Mouse (Mus musculus): ENCODE measurements around the gene Gpr137.

Gene Gpr137

DNA sequence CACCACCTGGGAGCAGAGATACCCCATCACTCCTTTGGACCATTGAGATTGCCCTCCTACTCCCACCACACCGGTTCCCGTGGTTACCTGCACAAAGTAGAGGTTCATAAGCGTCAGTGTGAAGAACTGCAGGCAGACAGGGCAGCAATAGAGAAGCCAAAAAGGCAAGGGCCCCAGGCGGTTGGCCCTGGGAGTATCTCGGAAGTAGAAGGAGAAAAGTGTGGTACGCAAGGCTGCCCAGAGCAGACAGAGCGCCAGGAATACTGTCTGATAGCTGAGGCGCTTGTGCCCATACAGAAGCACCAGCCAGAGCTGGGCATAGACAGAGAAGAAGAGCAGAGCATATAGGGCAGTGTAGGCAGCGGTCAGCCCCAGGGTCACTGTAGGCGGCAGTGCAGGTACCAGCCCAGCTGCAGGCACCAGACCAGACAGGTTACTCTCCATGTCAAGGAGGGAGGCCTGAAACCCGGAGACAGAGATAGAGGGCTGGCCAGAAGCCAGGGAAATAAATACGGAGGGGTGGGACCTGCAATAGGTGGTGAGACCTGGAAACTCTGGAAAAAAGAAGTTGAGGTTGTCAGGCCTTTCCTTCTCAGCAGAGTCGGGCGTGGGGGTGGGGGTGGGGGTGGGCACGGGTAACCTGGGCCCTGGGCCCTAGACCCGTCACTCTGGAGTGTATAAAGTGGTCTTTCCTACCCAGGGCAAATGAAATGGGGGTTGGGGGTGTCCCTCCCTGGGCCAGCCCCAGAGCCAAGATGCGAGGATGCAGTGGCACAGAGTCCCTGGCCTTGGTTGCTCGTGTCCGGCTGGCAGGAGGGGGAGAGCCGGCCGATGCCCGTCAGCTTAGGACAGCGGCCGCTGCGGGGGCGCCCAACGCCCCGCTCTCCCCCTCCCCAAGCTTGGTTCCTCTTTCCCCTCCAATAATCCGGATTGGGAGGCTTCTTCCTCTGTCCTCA, 1.6 kb downstream of the Gpr137 start:
- DNase-seq, result no peak

DNA sequence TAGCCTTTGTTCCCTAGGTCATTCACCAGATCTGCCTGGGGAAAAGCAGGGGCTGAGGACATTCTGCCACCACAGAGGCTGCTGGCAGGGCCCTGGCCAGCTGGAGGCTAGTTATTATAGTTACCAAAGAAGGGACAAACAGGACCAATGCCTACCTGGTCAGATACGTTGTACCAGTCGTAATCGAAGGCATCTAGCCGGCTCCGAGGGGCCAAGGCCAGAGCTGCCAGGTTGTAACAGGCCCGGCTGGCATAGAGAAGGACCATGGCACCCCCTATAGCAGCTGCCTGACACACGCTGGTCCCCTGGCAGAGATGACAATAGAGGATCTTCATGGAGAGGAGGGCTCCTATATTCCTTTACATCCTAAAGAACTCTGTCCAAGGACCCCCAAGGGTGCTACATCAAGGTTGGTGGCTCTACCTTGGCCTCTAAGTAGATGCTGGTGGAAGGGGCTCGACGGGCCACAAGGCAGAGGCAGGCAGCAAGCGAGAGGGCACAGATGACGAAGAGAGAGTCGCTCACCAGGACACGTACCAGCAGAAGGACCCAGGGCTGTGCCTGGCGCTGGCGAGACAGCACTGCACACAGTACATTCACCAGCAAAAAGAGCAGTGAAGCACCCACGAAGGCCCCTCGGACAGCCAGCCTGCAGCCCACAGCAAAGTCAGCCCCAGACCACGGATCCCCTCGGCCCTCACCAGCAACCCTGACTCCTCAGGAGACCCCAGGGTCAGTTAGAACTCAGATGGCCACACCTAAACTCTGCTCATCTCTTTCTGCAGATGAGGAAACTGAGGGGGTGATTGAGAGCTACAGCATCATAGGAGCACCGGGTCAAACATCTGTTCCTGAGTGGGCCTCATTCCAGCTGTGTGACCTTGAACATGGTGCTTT, 2.9 kb downstream of the Gpr137 start:
- no peak for DNase-seq

DNA sequence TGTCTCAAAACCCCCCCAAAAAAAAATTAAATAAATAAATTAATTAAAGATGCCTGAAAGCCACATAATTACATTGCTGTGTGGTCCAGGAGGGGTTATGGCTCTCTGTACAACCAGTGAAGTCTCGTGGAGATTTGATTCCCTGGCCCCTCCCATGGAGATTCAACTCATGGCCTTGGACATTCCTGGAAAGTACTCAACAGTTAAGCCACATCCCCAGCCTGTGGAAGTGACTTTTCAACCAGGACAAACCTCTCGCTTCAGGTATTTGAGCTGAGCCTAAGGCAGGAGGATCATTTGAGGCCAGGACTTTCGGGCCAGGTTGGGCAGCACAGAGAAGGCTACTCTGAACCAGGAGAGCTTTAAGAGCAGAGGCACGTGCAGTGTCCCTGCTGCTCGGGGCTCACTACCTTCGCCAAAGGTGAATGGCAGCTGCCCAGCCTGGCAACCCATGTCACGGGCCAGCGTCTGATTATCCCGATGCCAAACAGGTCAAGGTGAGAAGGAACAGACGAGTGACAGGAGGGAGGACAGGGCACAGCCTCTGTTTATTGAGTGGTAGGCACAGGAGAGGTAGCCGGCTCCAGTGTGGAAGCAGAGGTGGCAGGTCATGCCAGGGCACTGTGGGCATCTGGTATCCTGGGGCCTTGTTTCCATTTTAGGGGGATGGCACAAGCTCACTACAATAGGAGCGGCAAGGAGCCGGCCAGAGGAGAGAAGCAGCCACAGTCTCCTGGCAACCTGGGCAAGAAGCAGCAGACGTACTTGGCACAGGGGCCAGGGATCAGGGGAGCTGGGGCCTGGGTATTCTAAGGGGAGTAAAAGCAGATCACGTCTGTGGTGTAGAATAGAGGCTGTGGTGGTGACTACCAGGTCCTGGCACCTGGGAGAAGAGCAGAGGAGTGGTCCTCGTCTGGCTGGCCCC, 4.5 kb downstream of the Gpr137 start:
- DNase-seq, result no peak

DNA sequence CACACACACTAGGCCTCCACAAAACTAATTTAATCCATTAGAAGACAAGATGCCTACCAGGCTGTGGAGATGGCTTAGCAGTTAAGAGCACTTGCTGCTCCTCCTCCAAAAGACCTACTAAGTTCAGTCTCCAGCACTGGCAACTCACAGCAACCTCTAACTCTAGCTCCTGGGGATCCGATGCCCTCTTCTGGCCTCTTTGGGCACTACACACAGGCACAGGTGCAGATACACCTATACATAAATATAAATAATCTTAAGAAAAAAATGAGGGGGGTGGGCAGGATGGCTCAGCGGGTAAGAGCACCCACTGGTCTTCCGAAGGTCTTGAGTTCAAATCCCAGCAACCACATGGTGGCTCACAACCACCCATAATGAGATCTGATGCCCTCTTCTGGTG, 6.0 kb downstream of the Gpr137 start:
- DNase-seq, result no peak

- DNase-seq, result no peak
These were observed 7.9 kb downstream of the Gpr137 start, which contains the start of gene Kcnk4 for GRCm38 (mm10) chr19:6934195-6934977. TSS of gene Kcnk4 (minus strand) at chr19:6934515.

- peak; percentile 58 for DNase-seq
These were observed 8.7 kb downstream of the Gpr137 start for GRCm38 (mm10) chr19:6933436-6934194.

GRCm38 (mm10) chr19:6933102-6933435, 9.2 kb downstream of the Gpr137 start:
- no peak for DNase-seq

GRCm38 (mm10) chr19:6932018-6932417, 10.3 kb downstream of the Gpr137 start:
- no peak for DNase-seq

DNA sequence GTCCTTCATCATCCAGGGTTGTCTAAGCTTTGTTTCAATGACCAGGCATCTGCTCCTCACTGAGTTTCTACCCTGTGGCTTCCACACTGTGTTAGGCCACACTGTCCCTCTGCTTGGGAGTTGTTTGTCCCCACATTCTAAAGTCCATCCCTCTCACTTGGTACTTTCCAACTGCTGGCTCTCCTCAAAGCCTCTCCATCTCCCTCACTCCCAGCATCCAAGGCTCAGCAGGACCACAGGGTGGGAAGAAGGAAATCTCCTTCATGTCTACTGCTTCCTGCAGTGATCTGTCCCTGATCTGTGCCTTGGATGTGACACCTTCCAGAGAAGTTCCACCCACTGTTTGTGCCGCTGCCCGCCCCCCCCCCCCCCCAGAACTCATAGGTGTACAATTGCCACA, 11.3 kb downstream of the Gpr137 start:
- no peak for DNase-seq

DNA sequence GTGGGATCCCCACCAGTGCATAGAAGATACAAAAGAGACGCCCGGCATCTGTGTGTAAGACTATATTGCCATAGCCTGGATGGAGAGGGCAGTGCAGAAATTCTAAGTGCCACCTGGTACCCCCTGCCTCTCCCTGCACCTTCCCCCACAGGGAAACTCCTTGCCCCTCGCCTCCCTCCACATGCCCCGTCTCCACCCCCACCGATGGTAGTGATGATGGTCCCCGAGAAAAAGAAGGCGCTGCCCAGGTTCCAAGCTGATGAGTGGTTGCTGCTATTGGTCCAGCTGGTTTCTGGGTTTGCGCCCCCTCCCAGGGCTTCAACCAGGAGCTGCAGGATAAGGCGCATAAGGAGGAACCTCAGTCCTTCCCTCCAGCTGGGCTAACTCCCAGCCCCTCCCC, 14.2 kb downstream of the Gpr137 start:
- no peak for DNase-seq

- peak; percentile 72 for DNase-seq
These were observed 15.6 kb downstream of the Gpr137 start for GRCm38 (mm10) chr19:6926559-6927255.

DNA sequence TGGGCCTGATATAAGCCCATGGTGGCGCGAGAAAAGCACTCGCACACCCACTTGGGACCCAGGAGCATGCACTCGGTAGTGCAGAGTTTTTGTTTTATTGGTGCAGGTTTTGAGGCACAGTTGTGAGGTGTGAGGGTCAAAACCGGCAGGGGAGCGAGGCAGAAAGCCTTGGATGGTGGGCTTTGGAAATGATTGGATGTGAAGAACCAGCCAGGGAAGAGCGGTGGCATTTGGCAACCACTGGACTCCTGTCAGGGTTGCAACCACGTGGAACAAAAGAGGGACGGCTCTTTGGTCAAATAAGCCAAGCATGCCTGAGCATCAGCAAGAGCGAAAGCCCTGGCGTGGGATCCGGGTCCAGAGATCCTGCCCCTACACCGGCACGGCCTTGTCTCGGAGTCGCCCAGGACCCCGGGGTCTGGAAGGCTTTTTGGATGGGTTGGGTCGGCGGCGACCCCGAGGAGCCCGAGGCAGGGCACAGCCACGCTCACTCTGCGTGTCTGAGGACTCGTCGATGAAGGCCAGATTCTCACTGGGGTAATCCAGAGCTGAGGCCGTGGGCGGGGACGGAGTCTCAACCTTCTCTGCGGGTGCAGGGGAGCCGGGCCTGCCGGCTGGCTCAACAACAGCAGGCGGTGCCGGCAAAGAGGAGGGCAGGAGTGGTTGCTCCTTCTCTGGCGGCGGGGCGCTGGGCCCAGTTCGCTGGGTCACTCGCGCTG, 16.5 kb downstream of the Gpr137 start:
- DNase-seq, result no peak

- DNase-seq, result peak; percentile 67
These were observed 17.0 kb downstream of the Gpr137 start, which contains the start of gene Catsperz for GRCm38 (mm10) chr19:6925307-6925573. TSS of gene Catsperz (minus strand) at chr19:6925380.

DNA sequence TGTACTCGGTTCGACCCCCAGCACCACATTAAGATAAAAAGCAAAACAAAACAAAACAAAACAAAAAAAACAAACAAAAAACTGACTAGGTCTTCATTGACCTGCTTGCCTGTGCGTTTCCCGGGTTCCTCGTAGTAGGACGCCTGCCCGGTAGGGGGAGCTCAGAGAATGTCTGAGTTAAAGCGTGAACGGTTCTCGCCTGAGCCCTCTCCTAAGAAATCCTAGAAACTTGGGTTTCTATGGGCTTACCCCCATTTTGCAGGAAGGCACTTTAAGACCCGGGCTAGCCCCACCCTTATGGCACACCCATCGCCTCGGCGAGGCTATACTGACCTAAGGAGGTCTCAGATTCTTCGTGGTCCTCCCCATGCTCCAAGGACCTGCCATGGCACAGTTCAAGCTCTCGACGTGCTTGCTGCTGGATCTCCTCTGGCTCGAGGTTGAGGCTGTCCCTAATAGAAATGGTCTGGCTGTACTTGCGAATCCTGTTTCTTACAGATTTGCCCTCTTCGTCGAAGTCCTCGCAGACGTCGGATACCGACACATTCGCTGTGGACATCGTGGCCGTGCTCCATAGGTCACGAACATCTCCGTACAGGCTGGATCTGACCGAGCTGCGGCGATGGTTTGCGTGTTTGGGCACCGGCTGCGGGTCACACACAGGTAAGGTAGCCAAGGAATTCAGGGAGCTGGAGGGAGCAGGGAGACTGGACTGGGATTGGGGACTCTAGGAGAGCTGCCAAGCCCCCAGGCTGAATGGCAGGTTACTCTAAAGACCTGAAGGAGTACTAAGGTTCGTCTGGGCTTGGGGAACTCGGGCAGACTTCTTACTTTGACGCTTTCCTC, 17.6 kb downstream of the Gpr137 start:
- DNase-seq, result peak; percentile 95

GRCm38 (mm10) chr19:6922901-6923735, 19.2 kb downstream of the Gpr137 start:
- DNase-seq, result no peak

GRCm38 (mm10) chr19:6921647-6922567, 20.4 kb downstream of the Gpr137 start, which contains the start of gene Esrra:
TSS of gene Esrra (minus strand) at chr19:6921813.
- DNase-seq, result peak; percentile 100

Data from kidney, postnatal 10 days (tissue).